Comparison of ENCODE assay signal across 21 mouse cellular contexts in the genomic region with DNA sequence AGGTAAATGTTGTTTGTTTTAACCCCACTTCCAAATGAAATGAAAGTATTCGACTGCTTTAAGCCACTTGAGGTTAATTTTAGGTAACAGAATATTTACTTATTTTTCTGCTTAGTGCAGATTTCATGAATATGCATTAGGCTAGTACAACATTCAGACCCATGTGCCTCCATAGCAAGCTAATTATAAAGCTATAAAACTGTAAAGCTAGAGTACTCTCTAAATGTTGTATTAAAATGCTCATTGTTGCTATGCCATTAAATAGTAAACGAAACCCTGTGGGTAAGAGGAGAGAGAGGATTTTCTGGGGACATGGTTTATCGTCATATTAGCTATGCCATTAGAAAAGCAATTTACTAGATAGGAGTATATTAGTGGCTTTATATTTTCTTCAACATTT.
"Had no signal": no experiment of that assay in that cellular context is flagged by ENCODE, and none has a peak within 500 bp of the region (broad histone marks: within the 10 kb centered on the region; RNA-seq: fewer than 3 reads in every experiment).

No protein-coding gene starts in this region.

- DNase-seq: liver, embryonic 13.5 days; liver, postnatal 0 days; lung, adult 2 months; lung, postnatal 14 days; lung, postnatal 36 days; retina, postnatal 1 day; right cerebral cortex, adult 18-20 months; right cerebral cortex, postnatal 25 days; right cerebral cortex, postnatal 4 days; spleen, adult 18-20 months; thymus, adult 18-20 months; thymus, postnatal 14 days; thymus, postnatal 36 days had no signal

- H3K9me3 ChIP-seq: liver, embryonic 13.5 days; liver, embryonic 15.5 days; lung, embryonic 15.5 days; megakaryocyte, embryonic 14.5 days; midbrain, embryonic 13.5 days; midbrain, embryonic 15.5 days had no signal

- H3K9ac ChIP-seq: liver, embryonic 13.5 days; liver, embryonic 15.5 days; liver, postnatal 0 days; lung, embryonic 15.5 days; midbrain, embryonic 13.5 days; midbrain, embryonic 15.5 days had no signal

- H3K27ac ChIP-seq: liver, embryonic 13.5 days; liver, embryonic 15.5 days; lung, embryonic 15.5 days; macrophage; midbrain, embryonic 13.5 days; midbrain, embryonic 15.5 days had no signal

- H3K4me1 ChIP-seq: liver, embryonic 13.5 days; liver, embryonic 15.5 days; lung, embryonic 15.5 days; megakaryocyte, embryonic 14.5 days; midbrain, embryonic 13.5 days; midbrain, embryonic 15.5 days had no signal

- H3K27me3 ChIP-seq: liver, embryonic 13.5 days; liver, embryonic 15.5 days; lung, embryonic 15.5 days; megakaryocyte, embryonic 14.5 days; midbrain, embryonic 13.5 days; midbrain, embryonic 15.5 days had no signal

- H3K4me2 ChIP-seq: liver, embryonic 13.5 days; liver, embryonic 15.5 days; lung, embryonic 15.5 days; midbrain, embryonic 11.5 days; midbrain, embryonic 13.5 days; midbrain, embryonic 15.5 days had no signal

- H3K4me3 ChIP-seq: liver, embryonic 13.5 days; liver, embryonic 15.5 days; lung, embryonic 15.5 days; megakaryocyte, embryonic 14.5 days; midbrain, embryonic 13.5 days; midbrain, embryonic 15.5 days had no signal

- H3K36me3 ChIP-seq: liver, embryonic 13.5 days; liver, embryonic 15.5 days; lung, embryonic 15.5 days; midbrain, embryonic 13.5 days; midbrain, embryonic 15.5 days had no signal

- ATAC-seq: liver, postnatal 0 days; lung, postnatal 0 days; midbrain, embryonic 13.5 days; midbrain, embryonic 15.5 days had no signal
